Mouse (Mus musculus) ES-E14 (cell line): Measurements from ENCODE around the gene Cyba. TPM values are rescaled to one million over a fixed set of nuclear protein-coding genes. Genes with fewer than 3 reads are reported as not detected.
A peak's percentile ranks its signal among the peaks of the same experiment; 100 is the strongest.

ENCODE experiments used
- DNase-seq: peaks from one replicate; pipeline ENCODE4 v3.0.0-alpha.2; 2013; ENCODE audit warnings: low read depth, low spot score
- H3K27ac ChIP-seq: 2 replicates; pipeline ENCODE4 v1.5.1; 2012; ENCODE audit warnings: low read depth, mild to moderate bottlenecking, low read length, moderate library complexity, mixed read lengths; ENCODE audit not compliant: poor library complexity, insufficient read depth, severe bottlenecking
- H3K36me3 ChIP-seq: 2 replicates; pipeline ENCODE4 v1.6.1; 2012; ENCODE audit warnings: mild to moderate bottlenecking, low read length, moderate library complexity, mixed read lengths; ENCODE audit not compliant: control insufficient read depth, poor library complexity, insufficient read depth, severe bottlenecking
- H3K4me1 ChIP-seq, 2 experiments: fragments of 150-350 bp in 1 of 2; sonication (generic) in 1 of 2; 2 replicates each; pipeline ENCODE4 v1.6.1; 2012; ENCODE audit warnings: low read length in 2 of 2, mild to moderate bottlenecking in 1 of 2, mixed read lengths in 1 of 2; ENCODE audit not compliant: control insufficient read depth in 2 of 2, insufficient read depth in 2 of 2, poor library complexity in 1 of 2
- H3K4me3 ChIP-seq, 2 experiments: fragments of 150-350 bp in 1 of 2; sonication (generic) in 1 of 2; 2 replicates each; pipeline ENCODE4 v1.5.1; 2012; ENCODE audit warnings: low read length in 2 of 2, low read depth in 1 of 2, mild to moderate bottlenecking in 1 of 2, mixed read lengths in 1 of 2; ENCODE audit not compliant: insufficient read depth in 1 of 2, poor library complexity in 1 of 2, severe bottlenecking in 1 of 2
- H3K9ac ChIP-seq: 2 replicates; pipeline ENCODE4 v1.6.1; 2012; ENCODE audit warnings: low read depth, mild to moderate bottlenecking, low read length, mixed read lengths; ENCODE audit not compliant: poor library complexity, insufficient read depth, severe bottlenecking
- H3K9me3 ChIP-seq: fragments of 150-350 bp; sonication (generic); 2 replicates; pipeline ENCODE4 v1.6.1; 2012; ENCODE audit warnings: low read depth, mild to moderate bottlenecking, low read length; ENCODE audit not compliant: control insufficient read depth, insufficient read depth
- CHD2 ChIP-seq: IDR thresholded peaks from 2 replicates; pipeline ENCODE4 v1.6.1; 2014; ENCODE audit warnings: mild to moderate bottlenecking, low read depth, low read length, inconsistent platforms
- HCFC1 ChIP-seq: IDR thresholded peaks from 2 replicates; pipeline ENCODE4 v1.6.1; 2012; ENCODE audit warnings: low read length, inconsistent platforms, borderline replicate concordance; ENCODE audit not compliant: insufficient read depth
- MAFK ChIP-seq: IDR thresholded peaks from 2 replicates; pipeline ENCODE4 v1.6.1; 2014; ENCODE audit warnings: mild to moderate bottlenecking, low read depth, low read length, inconsistent platforms; ENCODE audit not compliant: insufficient read depth
- ZC3H11A ChIP-seq: IDR thresholded peaks from 2 replicates; pipeline ENCODE4 v1.6.1; 2012; ENCODE audit warnings: low read depth, mild to moderate bottlenecking, inconsistent platforms, low read length, borderline replicate concordance
- ZNF384 ChIP-seq: IDR thresholded peaks from 2 replicates; pipeline ENCODE4 v1.6.1; 2012; ENCODE audit warnings: low read depth, low read length, inconsistent platforms
- in situ Hi-C, 2 experiments: fragments of 600-800 bp; cut with MboI; formaldehyde crosslinking; loops; one replicate each; pipeline ENCODE4 v1.15.1; 2025; ENCODE audit warnings: low sequenced_read_pairs in 2 of 2, inconsistent platforms in 1 of 2; ENCODE audit not compliant: unreplicated experiment in 2 of 2
- total RNA-seq: library from RNA; depleted of rRNA; stranded (reverse); fragments of 300-350 nt; gene quantifications from 2 replicates; pipeline ENCODE4 v1.2.3, GENCODE M21; 2012

Gene Cyba
- total RNA-seq, 1 experiment = 78.7 TPM

GRCm38 (mm10) chr8:122464985-122465384, 32.3 kb upstream of the Cyba start:
- no peak overlapping the region for H3K4me3 ChIP-seq
- H3K9me3 ChIP-seq = no peaks in the 10 kb centered on the region
- H3K9ac ChIP-seq = no peak overlapping the region
- DNase-seq = no peak
- H3K36me3 ChIP-seq = peaks cover 2% of the 10 kb centered on the region; the same call in 1 of the 2 replicates
- TF ChIP-seq MAFK (no peak), ZC3H11A (no peak)
- H3K27ac ChIP-seq = no peak overlapping the region
- H3K4me1 ChIP-seq = peaks cover 0 to 14% of the 10 kb centered on the region in 2 experiments; a peak in 2 of 4 replicates
- in situ Hi-C loops = no loop called here

GRCm38 (mm10) chr8:122463651-122464640, 31.2 kb upstream of the Cyba start:
- no peak for DNase-seq
- TF ChIP-seq HCFC1 (no peak), ZNF384 (no peak), ZC3H11A (no peak)
- Histone ChIP-seq H3K9ac (no peak overlapping the region), H3K4me3 (no peak overlapping the region), H3K27ac (no peak overlapping the region), H3K9me3 (no peaks in the 10 kb centered on the region), H3K4me1 (peaks cover 0 to 18% of the 10 kb centered on the region in 2 experiments; a peak in 2 of 4 replicates), H3K36me3 (peaks cover 2% of the 10 kb centered on the region; the same call in 1 of the 2 replicates)
- in situ Hi-C loops = no loop called here

GRCm38 (mm10) chr8:122462510-122462909, 29.8 kb upstream of the Cyba start:
- DNase-seq = no peak
- no peaks in the 10 kb centered on the region for H3K9me3 ChIP-seq
- H3K36me3 ChIP-seq = peaks cover 2% of the 10 kb centered on the region; the same call in 1 of the 2 replicates
- H3K4me1 ChIP-seq = peaks cover 0 to 18% of the 10 kb centered on the region in 2 experiments; a peak in 2 of 4 replicates
- no peak overlapping the region for H3K9ac ChIP-seq
- no peak overlapping the region for H3K27ac ChIP-seq
- no peak overlapping the region for H3K4me3 ChIP-seq
- in situ Hi-C loops = no loop called here
- TF ChIP-seq ZC3H11A = no peak
- no peak for TF ChIP-seq MAFK
- no peak for TF ChIP-seq ZNF384
- no peak for TF ChIP-seq CHD2
- TF ChIP-seq HCFC1 = no peak

DNA sequence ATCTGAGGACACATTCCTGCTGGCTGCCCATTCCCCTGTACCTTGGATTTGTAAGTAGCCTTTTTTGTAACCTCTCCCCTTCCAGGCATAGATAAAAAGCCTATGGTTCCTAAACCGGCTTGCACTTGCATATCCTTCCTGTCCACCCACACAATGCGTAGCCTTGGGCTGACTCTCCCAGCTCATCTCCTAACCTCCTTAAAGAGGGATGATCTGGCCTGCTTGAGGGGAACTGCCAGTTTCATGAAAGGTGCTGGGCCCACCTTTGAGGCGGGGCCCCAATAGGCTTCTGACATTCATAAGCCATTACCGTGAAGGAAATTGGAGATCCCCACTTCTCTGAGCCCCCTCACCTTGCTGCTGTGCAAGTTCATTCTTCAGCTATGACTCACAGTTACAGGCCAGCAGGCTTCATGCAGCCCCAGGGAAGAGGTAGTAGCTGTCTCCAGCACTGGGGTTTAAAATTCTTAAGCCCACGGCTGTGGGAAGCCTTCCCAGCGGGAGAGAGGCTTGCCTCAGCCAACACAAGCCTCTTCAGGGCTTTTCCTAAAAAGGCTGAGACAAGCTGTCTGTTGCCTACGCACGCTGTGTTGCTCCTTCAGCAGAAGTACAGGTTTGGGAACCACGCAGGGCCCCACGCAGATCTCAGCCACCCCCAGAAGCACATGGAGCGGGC, 28.9 kb upstream of the Cyba start:
- in situ Hi-C loops = no loop called here
- no peaks in the 10 kb centered on the region for H3K9me3 ChIP-seq
- TF ChIP-seq CHD2 = no peak
- no peak for TF ChIP-seq ZC3H11A
- TF ChIP-seq MAFK = no peak
- no peak for TF ChIP-seq HCFC1
- TF ChIP-seq ZNF384 = no peak
- no peak overlapping the region for H3K9ac ChIP-seq
- peak overlapping the region; percentile 38; the same call in 1 of the 2 replicates for H3K27ac ChIP-seq
- peaks cover under 1% of the 10 kb centered on the region; the same call in 1 of the 2 replicates for H3K36me3 ChIP-seq
- DNase-seq = no peak
- H3K4me1 ChIP-seq = peaks cover 0 to 18% of the 10 kb centered on the region in 2 experiments; a peak in 2 of 4 replicates
- H3K4me3 ChIP-seq = no peak overlapping the region
